Mouse (Mus musculus) CH12.LX (cell line): ENCODE measurements around the gene 1700024G13Rik. TPM values are rescaled to one million over a fixed set of nuclear protein-coding genes. Genes with fewer than 3 reads are reported as not detected.

Experiments used
- DNase-seq: peaks from one replicate; pipeline ENCODE4 v3.0.0-alpha.2; 2013; ENCODE audit errors: extremely low read depth
- H3K27ac ChIP-seq: 2 replicates; pipeline ENCODE4 v1.5.1; 2012; ENCODE audit warnings: low read depth, mild to moderate bottlenecking, control low read depth, moderate library complexity; ENCODE audit not compliant: insufficient read depth
- H3K27me3 ChIP-seq: replicated peaks from 2 replicates; pipeline ENCODE3; 2012; ENCODE audit warnings: inconsistent platforms
- H3K36me3 ChIP-seq, 2 experiments: replicated peaks in 1 of 2; 2 replicates each; pipeline versions ENCODE3 to v1.6.1; 2012; ENCODE audit warnings: inconsistent platforms in 1 of 2, low read length in 1 of 2, mild to moderate bottlenecking in 1 of 2, mixed read lengths in 1 of 2, moderate library complexity in 1 of 2; ENCODE audit not compliant: control insufficient read depth in 1 of 2, insufficient read depth in 1 of 2
- H3K4me1 ChIP-seq, 2 experiments: 2 replicates each; pipeline ENCODE4 v1.6.1; 2012; ENCODE audit warnings: inconsistent platforms in 1 of 2, moderate library complexity in 1 of 2; ENCODE audit not compliant: insufficient read depth in 2 of 2, control insufficient read depth in 1 of 2
- H3K4me2 ChIP-seq: 2 replicates; pipeline ENCODE4 v1.6.1; 2012; ENCODE audit warnings: low read depth, mild to moderate bottlenecking, control low read depth; ENCODE audit not compliant: poor library complexity, insufficient read depth, severe bottlenecking
- H3K4me3 ChIP-seq, 3 experiments: fragments of 150-350 bp in 1 of 3; sonication (generic) in 1 of 3; replicated peaks in 1 of 3; 2 replicates each; pipeline versions ENCODE3 to v1.5.1; 2011 to 2012; ENCODE audit warnings: low read depth in 2 of 3, low read length in 2 of 3, mild to moderate bottlenecking in 2 of 3, moderate library complexity in 2 of 3, control low read depth in 1 of 3, improper control_type of control experiment in 1 of 3, inconsistent platforms in 1 of 3, mixed read lengths in 1 of 3; ENCODE audit not compliant: poor library complexity in 1 of 3
- H3K79me2 ChIP-seq: replicated peaks from 2 replicates; pipeline ENCODE4 v1.6.1; 2012; ENCODE audit warnings: mild to moderate bottlenecking, moderate library complexity; ENCODE audit not compliant: control insufficient read depth, poor library complexity, insufficient read depth, severe bottlenecking; ENCODE audit errors: extremely low read depth
- H3K9ac ChIP-seq: 2 replicates; pipeline ENCODE4 v1.6.1; 2012; ENCODE audit warnings: low read depth, mild to moderate bottlenecking, control low read depth, moderate library complexity; ENCODE audit not compliant: insufficient read depth
- H3K9me3 ChIP-seq: replicated peaks from 2 replicates; pipeline ENCODE3; 2012; ENCODE audit warnings: low read length, inconsistent platforms, mixed read lengths
- CHD2 ChIP-seq: IDR thresholded peaks from 2 replicates; pipeline ENCODE4 v1.6.1; 2011; ENCODE audit warnings: low read length, improper control_type of control experiment
- CTCF ChIP-seq, 2 experiments: IDR thresholded peaks in 1 of 2; conservative IDR thresholded peaks in 1 of 2; 2 replicates each; pipeline ENCODE4 v1.5.1; 2011 to 2012; ENCODE audit warnings: low read depth in 2 of 2, low read length in 2 of 2, improper control_type of control experiment in 1 of 2, inconsistent platforms in 1 of 2, mild to moderate bottlenecking in 1 of 2, moderate library complexity in 1 of 2
- E2F4 ChIP-seq: IDR thresholded peaks from 2 replicates; pipeline ENCODE4 v1.6.1; 2011; ENCODE audit warnings: low read depth, low read length, improper control_type of control experiment; ENCODE audit not compliant: insufficient replicate concordance
- ELF1 ChIP-seq: IDR thresholded peaks from 2 replicates; pipeline ENCODE4 v1.6.1; 2014; ENCODE audit warnings: low read depth, mild to moderate bottlenecking, inconsistent platforms, low read length, improper control_type of control experiment
- GABPA ChIP-seq: IDR thresholded peaks from 2 replicates; pipeline ENCODE4 v1.6.1; 2012; ENCODE audit warnings: low read depth, low read length, improper control_type of control experiment, inconsistent platforms; ENCODE audit not compliant: insufficient replicate concordance
- HCFC1 ChIP-seq: IDR thresholded peaks from 2 replicates; pipeline ENCODE4 v1.6.1; 2012; ENCODE audit warnings: low read depth, mild to moderate bottlenecking, inconsistent platforms, low read length, improper control_type of control experiment
- IRF4 ChIP-seq: IDR thresholded peaks from 2 replicates; pipeline ENCODE4 v1.6.1; 2014; ENCODE audit warnings: low read depth, mild to moderate bottlenecking, inconsistent platforms, low read length, improper control_type of control experiment
- KAT2A ChIP-seq: IDR thresholded peaks from 2 replicates; pipeline ENCODE4 v1.6.1; 2012; ENCODE audit warnings: low read length, improper control_type of control experiment, inconsistent platforms; ENCODE audit not compliant: insufficient replicate concordance
- MAFK ChIP-seq: IDR thresholded peaks from 2 replicates; pipeline ENCODE4 v1.6.1; 2011; ENCODE audit warnings: low read length, improper control_type of control experiment; ENCODE audit not compliant: insufficient replicate concordance
- MAX ChIP-seq: IDR thresholded peaks from 2 replicates; pipeline ENCODE4 v1.6.1; 2011; ENCODE audit warnings: low read length, improper control_type of control experiment
- NRF1 ChIP-seq: IDR thresholded peaks from 2 replicates; pipeline ENCODE4 v1.6.1; 2014; ENCODE audit warnings: low read depth, mild to moderate bottlenecking, inconsistent platforms, low read length, improper control_type of control experiment, moderate library complexity
- PAX5 ChIP-seq: IDR thresholded peaks from 2 replicates; pipeline ENCODE4 v1.6.1; 2012; ENCODE audit warnings: low read length, inconsistent platforms, mixed read lengths
- RCOR1 ChIP-seq: conservative IDR thresholded peaks from 2 replicates; pipeline ENCODE4 v1.6.1; 2012; ENCODE audit warnings: low read depth, mild to moderate bottlenecking, inconsistent platforms, low read length, improper control_type of control experiment
- UBTF ChIP-seq: IDR thresholded peaks from 2 replicates; pipeline ENCODE4 v1.6.1; 2012; ENCODE audit warnings: low read depth, mild to moderate bottlenecking, inconsistent platforms, low read length, improper control_type of control experiment, moderate library complexity
- USF2 ChIP-seq: conservative IDR thresholded peaks from 2 replicates; pipeline ENCODE4 v1.6.1; 2011; ENCODE audit warnings: low read depth, low read length, improper control_type of control experiment
- ZC3H11A ChIP-seq: IDR thresholded peaks from 2 replicates; pipeline ENCODE4 v1.6.1; 2012; ENCODE audit warnings: low read depth, mild to moderate bottlenecking, inconsistent platforms, low read length, improper control_type of control experiment
- ZMIZ1 ChIP-seq: IDR thresholded peaks from 2 replicates; pipeline ENCODE4 v1.6.1; 2012; ENCODE audit warnings: low read depth, mild to moderate bottlenecking, inconsistent platforms, low read length, improper control_type of control experiment
- dilution Hi-C: fragments of 300-500 bp; cut with MboI; formaldehyde crosslinking; loops from 2 replicates; pipeline ENCODE4 v1.14.3; 2020; ENCODE audit warnings: low sequenced_read_pairs; ENCODE audit not compliant: extremely low pct_unique_long_range_greater_than_20kb, extremely low pct_ligation_motif_present
- in situ Hi-C: fragments of 300-500 bp; cut with MboI; formaldehyde crosslinking; loops from 3 replicates; pipeline ENCODE4 v1.14.3; 2019; ENCODE audit warnings: low sequenced_read_pairs, low pct_ligation_motif_present, low pct_unique_long_range_greater_than_20kb, mixed read lengths
- polyA plus RNA-seq: library from polyadenylated mRNA; unstranded; fragments of >175 nt; gene quantifications from 2 replicates; pipeline ENCODE4 v1.2.1, GENCODE M21; 2012; ENCODE audit warnings: low read depth; ENCODE audit not compliant: insufficient read length
- total RNA-seq, 2 experiments: library from RNA; depleted of rRNA; stranded (reverse); fragments of 300-350 nt in 1 of 2; fragments of >200 nt in 1 of 2; gene quantifications; 2 replicates each; pipeline ENCODE4 v1.2.3; 2012 to 2014

The 1700024G13Rik gene
- total and polyA plus RNA-seq, 3 experiments, result not detected

DNA sequence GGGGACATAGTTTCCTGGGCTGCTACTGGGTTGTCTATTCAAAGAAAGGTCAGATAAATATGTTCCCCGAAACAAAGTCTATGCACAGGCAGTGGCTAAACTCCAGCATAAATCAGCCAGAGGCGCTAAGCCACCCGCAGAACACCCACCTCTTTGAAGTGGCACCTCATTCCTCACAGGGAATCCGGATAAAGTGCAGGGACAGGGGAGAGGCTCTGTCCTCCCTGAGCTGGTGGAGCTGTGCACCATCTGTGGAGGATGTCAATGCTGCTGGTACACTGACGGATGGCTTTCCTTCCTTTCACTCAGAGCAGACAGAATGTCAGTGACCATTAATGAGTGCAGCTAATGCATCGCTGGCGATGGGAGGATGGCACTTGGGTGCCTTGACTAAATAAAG, 7.1 kb downstream of the 1700024G13Rik start:
- H3K79me2 ChIP-seq, result no peaks in the 10 kb centered on the region
- H3K4me2 ChIP-seq, result no peak overlapping the region
- no peaks in the 10 kb centered on the region for H3K4me1 ChIP-seq
- H3K9ac ChIP-seq, result no peak overlapping the region
- in situ Hi-C loops, result no loop called here
- DNase-seq, result no peak
- dilution Hi-C loops, result no loop called here
- H3K4me3 ChIP-seq, result no peak overlapping the region
- no peak overlapping the region for H3K27ac ChIP-seq
- H3K27me3 ChIP-seq, result peaks cover 20% of the 10 kb centered on the region
- H3K9me3 ChIP-seq, result no peaks in the 10 kb centered on the region
- no peak for TF ChIP-seq NRF1
- TF ChIP-seq ELF1, result no peak
- TF ChIP-seq PAX5, result no peak
- TF ChIP-seq E2F4, result no peak
- no peak for TF ChIP-seq CHD2
- no peak for TF ChIP-seq GABPA
- no peak for TF ChIP-seq MAFK
- TF ChIP-seq IRF4, result no peak
- TF ChIP-seq KAT2A, result no peak
- TF ChIP-seq MAX, result no peak
- no peak for TF ChIP-seq USF2
- TF ChIP-seq UBTF, result no peak
- no peak for TF ChIP-seq RCOR1
- TF ChIP-seq, all 38 proteins: peak for 0
- no peaks in the 10 kb centered on the region for H3K36me3 ChIP-seq

GRCm38 (mm10) chr14:32380099-32380480, 8.1 kb downstream of the 1700024G13Rik start:
- no peaks in the 10 kb centered on the region for H3K79me2 ChIP-seq
- in situ Hi-C loops (no loop called here), dilution Hi-C loops (no loop called here)
- peaks cover 20% of the 10 kb centered on the region for H3K27me3 ChIP-seq
- H3K4me3 ChIP-seq, result no peak overlapping the region
- H3K9me3 ChIP-seq, result no peaks in the 10 kb centered on the region
- no peak overlapping the region for H3K27ac ChIP-seq
- TF ChIP-seq ZC3H11A, result no peak
- TF ChIP-seq UBTF, result no peak
- no peak for TF ChIP-seq MAX
- no peak for TF ChIP-seq CTCF (conservative IDR thresholded peaks at IDR 0.05 in 1 of 2, IDR thresholded peaks at IDR 0.05 in 1 of 2; ENCODE audit: low read depth in 2 of 2, low read length in 2 of 2)
- no peak for TF ChIP-seq ZMIZ1
- no peak for TF ChIP-seq HCFC1
- no peak overlapping the region for H3K4me2 ChIP-seq
- no peaks in the 10 kb centered on the region for H3K4me1 ChIP-seq
- no peak for DNase-seq
- no peaks in the 10 kb centered on the region for H3K36me3 ChIP-seq
- no peak overlapping the region for H3K9ac ChIP-seq
